Mouse (Mus musculus): ENCODE measurements around the gene Fsd1l.

The Fsd1l gene

DNA sequence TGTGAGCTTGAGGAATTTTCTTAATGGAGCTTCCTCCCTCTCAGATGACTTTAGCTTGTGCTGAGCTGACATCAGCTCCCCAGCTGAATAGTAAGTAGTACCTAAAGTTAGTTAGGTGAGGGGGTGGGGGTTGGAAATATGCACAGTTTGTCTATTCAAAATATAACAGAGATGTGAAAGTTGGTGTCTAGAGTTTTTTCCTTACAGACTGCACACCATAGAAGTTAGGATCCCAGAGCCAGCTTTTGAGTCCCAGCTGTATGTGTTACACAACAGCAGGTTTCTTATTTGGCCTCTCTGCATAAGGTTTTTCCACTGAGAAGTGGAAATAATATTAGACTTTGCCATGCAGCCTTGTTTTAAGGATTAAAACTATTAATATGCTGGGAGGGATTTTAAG lies 118.6 kb downstream of the Fsd1l start:
- DNase-seq (ENCODE audit: low spot score): no peak

DNA sequence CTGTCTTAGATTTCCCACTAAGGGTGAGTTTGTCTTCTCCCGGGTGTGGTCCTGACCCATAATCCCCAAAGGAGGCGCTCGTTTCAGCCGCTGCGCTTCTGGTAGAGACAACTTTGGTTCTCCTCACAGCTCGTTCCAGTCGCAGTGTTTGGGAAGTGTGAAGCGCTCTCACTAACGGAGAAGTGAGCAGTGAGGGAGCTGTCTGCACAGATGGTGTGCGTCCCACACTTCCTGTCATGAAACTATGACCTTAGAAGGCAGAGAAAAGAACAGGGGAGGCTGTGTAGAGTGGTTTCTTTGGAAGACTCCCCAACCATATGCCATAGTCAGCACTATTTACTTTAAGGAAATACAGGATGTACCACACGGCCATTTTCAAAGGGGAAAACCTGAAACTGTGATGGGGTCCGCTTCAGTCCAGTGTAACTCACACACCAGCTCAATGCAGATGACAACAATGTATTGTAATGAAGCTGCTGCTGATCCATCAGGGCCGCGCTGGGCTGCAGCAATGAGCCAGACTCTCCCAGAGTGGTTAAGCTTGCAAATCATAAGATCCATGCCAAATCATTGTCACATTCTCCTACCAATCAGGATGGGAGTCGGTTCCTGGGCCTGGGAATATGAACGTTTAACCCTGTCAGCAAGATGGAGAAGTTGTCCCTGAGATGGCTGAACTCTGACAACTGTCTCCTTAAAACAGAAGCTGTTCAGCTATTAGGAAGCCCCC lies 119.3 kb downstream of the Fsd1l start:
- DNase-seq (ENCODE audit: low spot score): no peak

Data from ovary, adult 18-20 months (tissue).